Mouse (Mus musculus) testis, postnatal 14 days (tissue): Measurements from ENCODE around the gene Myh2.

Experiments
- DNase-seq: peaks from one replicate; pipeline ENCODE4 v3.0.0; 2021; ENCODE audit warnings: low spot score

Myh2 gene

DNA sequence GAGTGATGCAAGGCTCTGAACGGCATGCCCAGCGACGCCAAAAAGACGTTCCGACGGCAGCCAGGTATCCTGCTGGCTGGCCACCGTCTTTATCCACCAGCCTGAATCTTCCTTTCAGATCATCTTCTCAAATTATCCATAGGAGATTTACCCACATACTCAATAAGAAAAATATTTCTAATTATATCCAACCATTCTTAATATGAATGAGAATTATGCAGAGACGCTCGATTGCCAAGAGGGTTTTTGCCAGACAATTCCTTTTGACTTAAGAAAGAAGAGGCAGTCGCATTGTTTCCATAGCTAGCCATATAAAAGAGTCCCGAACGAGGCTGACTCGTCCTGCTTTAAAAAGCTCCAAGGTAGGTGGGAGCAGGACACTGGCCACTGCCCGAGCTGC lies at the start of gene Myh2:
Gene Myh2, plus strand, starts transcription at position 301 of the 400 bp plus-strand sequence.
- no peak for DNase-seq

GRCm38 (mm10) chr11:67124943-67125342 lies 45.9 kb upstream of the Myh2 start:
- no peak for DNase-seq

- no peak for DNase-seq
Observed at GRCm38 (mm10) chr11:67125361-67125760, 45.5 kb upstream of the Myh2 start.

DNA sequence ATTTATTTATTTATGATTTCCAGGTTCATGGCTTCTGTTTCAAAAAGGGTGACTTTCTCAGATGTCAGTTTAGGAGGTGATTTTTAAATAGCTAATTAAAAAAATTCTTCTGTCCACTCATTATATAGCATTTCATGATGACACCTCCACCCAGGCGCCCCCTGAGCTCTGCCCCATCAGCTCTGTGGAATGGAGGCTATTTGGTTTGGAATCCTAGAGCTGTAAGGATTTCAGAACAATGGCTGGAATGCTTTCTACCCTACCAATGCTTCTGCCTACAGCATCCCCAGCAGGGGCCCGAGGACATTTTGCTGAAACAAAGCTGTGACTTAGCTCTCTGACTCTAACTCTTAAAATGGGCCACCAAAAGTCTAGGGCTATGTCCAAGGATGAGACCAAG lies 37.3 kb upstream of the Myh2 start:
- no peak for DNase-seq

DNA sequence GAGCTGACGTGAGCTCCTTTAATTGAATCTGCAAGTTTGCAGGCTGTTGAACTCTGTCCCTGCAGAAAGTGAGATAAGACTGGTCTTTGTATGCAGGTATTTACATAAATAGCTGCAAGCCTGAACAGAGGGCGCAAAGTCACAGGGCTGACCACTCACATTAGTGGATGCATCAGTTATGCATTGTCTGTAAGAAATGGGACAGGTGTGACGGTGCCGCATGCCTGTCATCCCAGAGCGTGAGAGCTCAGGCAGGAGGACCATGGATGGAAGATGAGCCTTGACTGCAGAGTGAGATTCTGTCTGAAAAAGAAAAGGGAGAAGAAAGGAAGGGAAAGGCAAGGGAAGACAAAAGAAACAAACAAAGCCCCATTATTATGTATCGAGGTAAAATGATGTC lies 36.2 kb upstream of the Myh2 start:
- DNase-seq: no peak

DNA sequence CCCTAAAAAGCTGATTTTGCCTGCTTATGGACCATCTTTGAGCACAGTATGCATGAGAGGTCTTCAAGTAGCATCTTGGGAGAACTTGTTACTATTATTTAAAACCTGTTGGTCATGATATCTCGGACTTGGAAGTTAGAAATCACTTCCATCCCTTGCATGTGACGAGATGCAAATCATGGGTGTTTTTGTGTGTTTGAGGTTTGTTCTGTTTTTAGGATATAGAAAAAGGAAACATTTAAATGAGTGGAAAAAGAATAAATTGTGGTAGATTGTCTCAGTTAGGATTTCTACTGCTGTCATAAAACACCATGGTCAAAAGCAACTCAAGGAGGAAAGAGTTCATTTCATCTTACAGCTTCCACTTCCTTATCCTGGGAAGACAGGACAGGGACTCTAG lies 35.3 kb upstream of the Myh2 start:
- DNase-seq: no peak

DNA sequence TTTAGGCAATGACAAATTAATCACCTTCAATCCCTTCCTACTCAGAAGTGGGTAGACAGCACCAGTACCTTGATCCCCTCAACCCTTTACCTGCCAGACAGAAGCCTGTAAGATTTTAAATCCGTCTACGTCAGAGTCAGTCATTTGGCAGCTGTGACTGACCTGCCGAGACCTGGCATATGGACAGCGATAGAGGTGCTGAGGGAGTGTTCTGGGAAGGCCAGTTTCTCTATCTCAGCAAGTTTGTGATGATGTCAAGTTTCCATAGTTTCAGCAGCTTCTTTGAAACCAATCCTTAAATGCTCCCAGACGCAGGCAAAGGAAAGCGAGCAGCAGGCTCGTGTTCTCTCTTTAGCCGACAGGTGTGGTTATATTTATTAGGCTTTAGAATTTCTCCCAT lies 31.3 kb upstream of the Myh2 start:
- DNase-seq: no peak

DNA sequence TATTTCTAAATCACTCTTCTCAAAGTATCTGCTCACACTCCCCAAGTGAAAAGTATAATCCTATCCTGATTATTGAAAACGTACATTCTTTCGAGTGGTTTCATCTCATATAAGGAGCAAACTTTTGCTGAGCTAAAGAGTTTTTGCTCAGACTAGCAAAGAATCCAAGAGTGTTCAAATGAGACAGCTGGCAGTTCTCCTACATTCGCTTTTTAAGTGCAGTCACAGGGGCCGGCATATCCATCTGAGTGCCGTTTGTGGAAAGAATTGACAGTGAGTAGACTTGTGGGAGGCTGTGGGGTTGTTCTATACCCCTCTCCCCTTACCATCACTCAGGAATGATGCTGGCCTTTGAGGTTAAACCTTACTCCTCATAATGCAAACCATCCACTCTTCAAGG lies 30.7 kb upstream of the Myh2 start:
- DNase-seq: no peak

- no peak for DNase-seq
Observed at GRCm38 (mm10) chr11:67141031-67141430, 29.8 kb upstream of the Myh2 start.

GRCm38 (mm10) chr11:67142047-67142446 lies 28.8 kb upstream of the Myh2 start:
- DNase-seq: no peak

DNA sequence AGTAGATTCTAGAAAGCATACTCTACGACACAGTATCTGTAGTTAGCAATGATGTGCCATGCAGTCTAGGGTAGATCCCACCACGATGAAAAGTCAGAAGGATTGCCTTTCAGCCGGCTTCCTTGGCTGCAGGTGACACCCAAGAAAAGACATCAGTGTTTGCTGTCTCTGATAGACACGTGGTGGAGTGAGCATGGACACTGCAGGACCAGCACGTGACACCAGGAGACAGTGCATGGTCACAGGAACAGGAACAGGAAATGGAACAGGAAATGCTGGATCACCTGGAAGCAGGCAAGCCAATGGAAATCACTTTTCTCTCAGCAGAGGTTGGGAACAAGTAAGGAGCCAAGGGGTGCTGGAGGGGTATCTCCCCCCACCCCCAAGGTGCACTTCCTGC lies 27.8 kb upstream of the Myh2 start:
- DNase-seq: no peak

- DNase-seq: no peak
Observed at GRCm38 (mm10) chr11:67143863-67144498, 26.8 kb upstream of the Myh2 start.

GRCm38 (mm10) chr11:67144559-67145265 lies 26.1 kb upstream of the Myh2 start:
- no peak for DNase-seq

DNA sequence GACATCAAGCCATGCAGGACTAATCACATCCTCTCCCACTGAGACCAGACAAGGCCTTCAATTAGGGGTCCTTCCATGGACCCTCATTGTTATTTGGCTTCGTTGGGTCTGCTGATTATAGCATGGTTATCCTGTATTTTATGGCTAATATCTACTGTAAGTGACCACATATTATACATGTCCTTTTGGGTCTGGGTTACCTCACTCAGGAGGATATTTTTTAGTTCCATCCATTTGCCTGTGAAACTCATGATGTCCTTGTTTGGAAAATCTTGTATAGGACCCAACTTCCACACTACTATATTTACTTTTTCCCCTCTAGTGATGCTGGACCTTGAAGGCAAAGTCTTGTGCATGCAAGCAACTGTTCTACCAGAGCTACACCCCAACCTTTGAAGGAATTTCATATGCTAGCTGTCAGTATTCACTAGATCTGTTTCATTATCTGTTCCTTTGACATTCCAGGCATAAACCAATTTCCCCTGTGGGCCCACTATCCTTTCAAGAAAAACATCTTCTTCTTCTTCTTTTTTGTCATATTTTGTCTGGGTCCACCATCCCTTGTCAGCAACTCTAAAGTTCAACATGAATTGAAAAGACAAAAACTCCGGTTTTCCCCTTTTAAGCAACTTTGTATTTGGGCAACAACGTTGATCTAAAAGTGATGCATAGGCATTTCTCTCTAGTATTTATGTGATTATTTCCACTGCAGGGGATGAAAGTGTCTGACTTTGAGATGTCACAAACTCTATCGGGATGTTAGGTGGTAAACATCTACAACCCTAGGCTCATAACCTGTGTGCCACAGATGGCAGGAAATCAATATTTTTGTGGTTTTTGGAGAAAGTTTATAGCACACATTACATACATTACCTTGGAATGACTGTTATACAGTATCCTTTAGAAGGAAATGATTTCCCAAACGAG lies 25.1 kb upstream of the Myh2 start:
- DNase-seq: no peak

GRCm38 (mm10) chr11:67146409-67147282 lies 24.2 kb upstream of the Myh2 start:
- no peak for DNase-seq

DNA sequence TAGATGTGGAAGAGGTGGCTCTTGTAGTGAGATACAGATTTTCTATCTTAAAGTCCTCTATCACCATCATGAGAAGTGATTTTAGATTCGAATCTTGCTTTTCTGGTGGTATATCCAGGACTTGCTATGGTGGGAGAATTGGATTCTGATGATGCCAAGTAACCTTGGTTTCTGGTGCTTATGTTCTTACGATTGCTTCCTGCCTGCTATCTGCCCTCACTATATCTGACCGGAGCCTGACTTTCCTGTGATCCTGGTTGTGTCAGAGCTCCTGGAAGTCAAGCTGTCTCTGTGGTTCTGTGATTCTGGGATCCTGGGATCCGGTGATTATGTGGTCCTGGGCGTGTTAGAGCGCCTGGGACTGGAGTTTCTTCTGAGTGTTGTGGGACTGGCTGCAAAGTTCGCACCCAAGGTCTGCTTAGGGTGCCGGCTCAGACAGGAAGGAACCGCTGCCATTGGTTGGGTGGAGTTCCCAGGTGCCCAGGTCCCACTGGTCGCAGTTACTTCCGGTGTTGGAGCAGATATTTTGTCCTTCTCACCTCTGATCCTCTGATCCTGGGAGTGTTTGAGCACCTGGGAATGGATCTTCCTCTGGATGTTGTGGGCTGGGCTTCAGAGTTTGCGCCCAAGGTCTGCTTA lies 23.4 kb upstream of the Myh2 start:
- no peak for DNase-seq

DNA sequence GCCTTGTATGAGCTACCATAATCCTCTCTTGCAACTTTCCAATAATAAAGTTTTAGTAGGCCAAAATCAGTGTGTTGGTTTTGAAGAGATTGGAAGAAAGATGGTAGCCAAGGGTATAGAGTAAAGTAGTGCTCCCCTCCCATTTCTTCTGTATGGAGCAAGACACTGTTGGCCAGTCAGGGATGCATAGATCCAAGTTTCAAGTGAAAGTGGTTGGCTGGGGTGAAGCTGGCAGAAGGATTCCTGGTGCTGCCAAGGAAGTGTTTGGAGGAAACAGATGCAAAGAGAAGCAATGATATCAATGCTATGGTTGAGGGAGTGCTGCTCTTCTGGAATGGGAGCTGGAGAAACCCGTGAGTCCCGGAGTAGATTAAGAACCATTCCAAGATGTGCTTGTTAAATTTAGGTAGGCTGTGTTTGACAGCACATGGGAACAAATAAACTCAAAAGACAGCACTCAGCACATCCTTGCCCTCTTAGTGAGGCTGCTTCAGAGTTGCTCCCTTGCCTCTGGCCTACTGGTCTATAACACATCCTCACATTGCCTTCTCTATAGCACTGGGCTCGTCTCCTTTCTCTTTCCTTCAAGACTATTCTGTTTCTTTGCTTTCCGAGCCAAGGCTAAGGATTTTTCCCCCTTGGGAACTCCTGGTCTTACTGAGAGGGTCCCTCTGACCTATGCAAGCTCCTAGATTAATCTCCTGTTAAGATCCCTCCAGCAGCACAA lies 22.4 kb upstream of the Myh2 start:
- DNase-seq: no peak

DNA sequence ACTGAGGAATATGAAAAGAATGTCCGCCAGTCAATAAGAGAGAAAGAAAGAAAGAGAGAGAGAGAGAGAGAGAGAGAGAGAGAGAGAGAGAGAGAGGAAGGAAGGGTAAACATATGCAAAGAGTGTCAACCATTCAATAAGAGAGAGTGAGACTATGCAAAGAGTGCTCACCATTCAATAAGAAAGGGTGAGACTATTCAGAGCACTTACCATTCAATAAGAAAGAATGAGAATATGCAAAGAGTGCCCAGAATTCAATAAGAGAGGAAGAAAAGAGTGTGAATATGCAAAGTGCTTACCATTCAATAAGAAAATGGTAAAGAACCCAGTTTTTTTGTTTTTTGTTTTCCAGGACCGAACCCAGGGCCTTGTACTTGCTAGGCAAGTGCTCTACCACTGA lies 20.6 kb upstream of the Myh2 start:
- no peak for DNase-seq

GRCm38 (mm10) chr11:67151159-67151558 lies 19.7 kb upstream of the Myh2 start:
- DNase-seq: no peak
